Mouse (Mus musculus): ENCODE data around the gene Ltb4r1.

Gene Ltb4r1

GRCm38 (mm10) chr14:55747051-55747847 is 18.5 kb upstream of the Ltb4r1 start:
- DNase-seq = no peak

DNA sequence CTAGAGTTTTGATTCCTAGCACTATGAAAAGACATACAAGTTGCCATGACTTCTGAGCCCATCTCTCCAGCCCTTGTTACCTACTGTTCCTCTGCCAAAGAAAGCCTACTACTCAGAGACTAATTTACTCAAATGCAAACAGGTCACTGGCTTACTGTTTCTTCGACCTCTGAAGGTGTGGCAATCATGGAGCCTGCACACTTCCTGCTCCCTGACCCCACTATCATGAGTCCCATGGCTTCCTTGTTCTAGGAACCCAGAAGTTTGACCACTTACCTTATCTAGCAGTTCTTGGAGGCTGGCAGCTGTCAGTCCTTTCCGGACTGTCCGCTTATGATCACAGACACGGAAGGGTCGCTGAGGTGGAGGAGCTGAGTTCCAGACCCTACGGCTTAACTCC is 8.2 kb upstream of the Ltb4r1 start:
- no peak for DNase-seq

DNA sequence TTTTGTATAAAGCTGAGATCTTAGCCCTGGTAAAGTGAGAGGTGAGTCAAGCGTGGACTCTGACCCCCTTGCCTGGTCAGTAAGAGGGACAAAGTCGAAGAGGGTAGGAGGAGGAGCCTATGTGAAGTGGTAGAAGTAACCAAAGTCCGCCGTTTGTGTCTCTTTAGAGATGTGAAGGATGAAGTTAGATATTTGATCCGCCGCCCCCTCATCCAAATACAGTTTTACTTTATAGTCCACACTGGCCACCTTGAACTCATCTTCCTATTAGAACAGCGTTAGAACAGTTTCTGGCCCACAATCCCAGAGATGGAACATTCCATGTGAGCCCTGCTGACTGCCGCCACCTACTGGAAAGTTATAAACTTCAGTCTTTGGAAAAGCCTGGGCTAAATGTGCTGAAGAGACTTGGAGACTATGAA is 7.4 kb upstream of the Ltb4r1 start, which contains the start of gene Cideb:
Cideb (minus strand) TSS at position 96 of the 422 bp plus-strand sequence.
- DNase-seq = peak; percentile 83

- peak; percentile 84 for DNase-seq
These were observed 5.6 kb upstream of the Ltb4r1 start for GRCm38 (mm10) chr14:55760156-55760555.

DNA sequence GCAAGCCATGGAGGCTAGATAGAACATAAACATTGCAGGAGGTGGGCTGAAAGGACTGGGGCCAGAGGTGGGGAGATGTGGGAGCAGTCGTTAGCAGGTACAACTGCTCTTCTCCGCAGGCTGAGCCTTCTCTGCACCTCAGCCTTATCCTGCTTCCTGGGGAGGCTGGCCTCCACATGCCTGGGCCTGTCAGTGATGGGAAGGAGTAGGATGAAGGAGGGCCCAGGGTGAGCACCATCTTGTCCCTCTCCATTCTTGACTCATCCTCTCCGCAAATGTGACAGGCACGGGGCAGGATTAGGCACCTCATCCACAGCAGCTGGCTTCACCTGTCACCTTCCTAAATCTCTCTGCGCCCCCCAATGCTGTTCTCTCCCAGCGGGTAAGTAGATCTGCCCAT is 4.6 kb upstream of the Ltb4r1 start, which contains the start of gene Ltb4r2:
Ltb4r2 (plus strand) TSS at position 266 of the 400 bp plus-strand sequence.
- no peak for DNase-seq

DNA sequence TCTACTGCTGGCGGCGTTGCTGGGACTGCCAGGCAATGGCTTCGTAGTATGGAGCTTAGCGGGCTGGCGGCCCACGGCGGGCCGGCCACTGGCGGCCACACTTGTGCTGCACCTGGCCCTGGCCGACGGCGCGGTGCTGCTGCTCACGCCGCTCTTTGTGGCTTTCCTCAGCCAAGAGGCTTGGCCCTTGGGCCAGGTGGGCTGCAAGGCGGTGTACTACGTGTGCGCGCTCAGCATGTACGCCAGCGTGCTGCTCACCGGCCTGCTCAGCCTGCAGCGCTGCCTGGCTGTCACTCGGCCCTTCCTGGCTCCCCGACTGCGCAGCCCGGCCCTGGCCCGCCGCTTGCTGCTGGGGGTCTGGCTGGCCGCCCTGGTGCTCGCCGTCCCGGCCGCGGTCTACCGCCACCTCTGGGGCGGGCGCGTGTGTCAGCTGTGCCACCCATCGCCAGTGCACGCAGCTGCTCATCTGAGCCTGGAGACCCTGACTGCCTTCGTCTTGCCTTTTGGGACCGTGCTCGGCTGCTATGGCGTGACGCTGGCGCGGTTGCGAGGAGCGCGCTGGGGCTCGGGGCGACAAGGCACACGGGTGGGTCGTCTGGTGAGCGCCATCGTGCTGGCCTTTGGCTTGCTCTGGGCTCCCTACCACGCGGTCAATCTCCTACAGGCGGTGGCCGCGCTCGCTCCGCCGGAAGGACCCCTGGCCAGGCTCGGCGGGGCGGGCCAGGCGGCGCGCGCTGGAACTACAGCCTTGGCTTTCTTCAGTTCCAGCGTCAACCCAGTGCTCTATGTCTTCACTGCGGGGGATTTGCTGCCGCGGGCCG is 3.6 kb upstream of the Ltb4r1 start:
- peak; percentile 80 for DNase-seq

- no peak for DNase-seq
These were observed 2.6 kb upstream of the Ltb4r1 start for GRCm38 (mm10) chr14:55763166-55763565.

DNA sequence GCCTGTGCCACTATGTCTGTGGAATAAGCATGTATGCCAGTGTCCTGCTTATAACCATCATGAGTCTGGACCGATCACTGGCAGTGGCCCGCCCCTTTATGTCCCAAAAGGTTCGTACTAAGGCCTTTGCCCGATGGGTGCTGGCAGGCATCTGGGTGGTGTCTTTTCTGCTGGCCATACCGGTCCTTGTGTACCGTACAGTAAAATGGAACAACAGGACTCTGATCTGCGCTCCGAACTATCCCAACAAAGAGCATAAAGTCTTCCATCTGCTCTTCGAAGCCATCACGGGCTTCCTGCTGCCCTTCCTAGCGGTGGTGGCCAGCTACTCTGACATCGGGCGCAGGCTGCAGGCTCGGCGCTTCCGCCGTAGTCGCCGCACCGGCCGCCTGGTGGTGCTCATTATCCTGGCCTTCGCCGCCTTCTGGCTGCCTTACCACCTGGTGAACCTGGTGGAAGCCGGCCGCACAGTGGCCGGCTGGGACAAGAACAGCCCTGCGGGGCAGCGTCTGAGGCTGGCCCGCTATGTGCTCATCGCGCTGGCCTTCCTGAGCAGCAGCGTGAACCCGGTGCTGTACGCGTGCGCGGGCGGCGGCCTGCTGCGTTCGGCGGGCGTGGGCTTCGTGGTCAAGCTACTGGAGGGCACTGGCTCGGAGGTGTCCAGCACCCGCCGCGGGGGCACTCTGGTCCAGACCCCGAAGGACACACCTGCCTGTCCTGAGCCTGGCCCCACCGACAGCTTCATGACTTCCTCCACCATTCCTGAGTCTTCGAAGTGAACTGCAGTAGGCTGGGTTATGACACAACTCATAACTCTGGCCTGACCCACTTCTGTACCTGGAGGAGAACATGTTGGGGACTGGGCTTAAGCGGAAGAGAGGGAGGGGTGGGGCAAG is 2.0 kb downstream of the Ltb4r1 start:
- peak; percentile 84 for DNase-seq

DNA sequence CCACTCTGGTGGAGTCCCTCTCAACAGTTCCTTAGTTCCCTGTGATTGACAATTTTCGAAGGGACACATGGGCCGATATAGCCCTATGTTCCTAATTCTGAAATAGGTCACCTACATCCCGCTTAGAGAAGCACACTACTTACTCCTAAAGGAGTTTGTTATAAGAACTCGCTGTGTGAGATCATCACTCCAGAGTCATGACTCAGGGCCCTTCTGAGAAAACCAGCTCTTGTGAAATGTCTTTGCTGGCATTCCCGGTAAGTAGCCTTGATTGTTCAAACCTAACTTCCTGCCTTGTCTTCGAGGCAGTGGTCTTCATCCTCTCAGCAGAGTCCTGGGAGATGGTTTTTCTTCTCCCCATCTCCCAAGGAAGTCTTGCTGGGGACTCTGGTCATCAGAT is 2.8 kb downstream of the Ltb4r1 start:
- no peak for DNase-seq

GRCm38 (mm10) chr14:55769087-55769703 is 3.4 kb downstream of the Ltb4r1 start:
- DNase-seq = no peak

DNA sequence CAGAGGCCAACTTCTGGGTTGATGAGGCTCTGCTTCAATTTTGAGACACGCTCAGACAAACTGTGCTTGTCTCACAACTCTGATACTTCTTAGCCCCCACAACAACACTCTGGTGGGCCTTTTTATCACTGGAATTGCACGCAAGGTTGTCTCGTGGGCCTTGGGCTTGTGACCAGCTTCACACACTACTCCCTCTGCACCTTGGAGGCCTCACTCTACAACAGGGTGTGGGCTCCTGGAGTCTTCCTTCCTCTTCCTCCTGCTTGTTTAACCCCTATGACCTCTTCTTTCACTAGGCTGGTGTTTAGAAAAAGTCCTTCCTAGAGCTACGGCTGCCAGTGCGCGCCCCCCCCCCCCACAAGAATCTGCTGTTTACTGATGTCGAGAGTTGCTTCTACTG is 10.9 kb downstream of the Ltb4r1 start:
- no peak for DNase-seq

DNA sequence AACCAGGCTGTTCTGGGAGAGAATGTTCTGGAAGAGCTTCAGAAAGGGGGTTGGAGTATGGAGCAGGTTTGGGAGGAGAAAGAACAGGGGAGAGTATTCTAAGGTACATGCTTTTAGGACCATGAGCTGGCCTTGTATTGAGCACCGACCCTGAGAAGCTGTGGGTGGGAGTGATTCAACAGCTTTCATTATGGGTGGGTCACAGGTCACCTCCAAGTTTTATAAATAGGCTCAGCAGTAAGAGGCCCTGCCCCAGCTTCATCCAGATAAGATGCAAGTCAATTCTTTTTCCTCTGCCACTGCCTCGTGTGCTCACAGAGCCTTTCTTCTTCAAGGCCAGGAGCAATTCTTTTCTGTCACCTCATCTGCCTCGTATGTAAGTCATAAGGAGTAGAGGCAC is 11.4 kb downstream of the Ltb4r1 start:
- DNase-seq = no peak

GRCm38 (mm10) chr14:55777806-55778205 is 12.0 kb downstream of the Ltb4r1 start:
- no peak for DNase-seq

- DNase-seq = no peak
These were observed 12.9 kb downstream of the Ltb4r1 start for GRCm38 (mm10) chr14:55778686-55779085.

DNA sequence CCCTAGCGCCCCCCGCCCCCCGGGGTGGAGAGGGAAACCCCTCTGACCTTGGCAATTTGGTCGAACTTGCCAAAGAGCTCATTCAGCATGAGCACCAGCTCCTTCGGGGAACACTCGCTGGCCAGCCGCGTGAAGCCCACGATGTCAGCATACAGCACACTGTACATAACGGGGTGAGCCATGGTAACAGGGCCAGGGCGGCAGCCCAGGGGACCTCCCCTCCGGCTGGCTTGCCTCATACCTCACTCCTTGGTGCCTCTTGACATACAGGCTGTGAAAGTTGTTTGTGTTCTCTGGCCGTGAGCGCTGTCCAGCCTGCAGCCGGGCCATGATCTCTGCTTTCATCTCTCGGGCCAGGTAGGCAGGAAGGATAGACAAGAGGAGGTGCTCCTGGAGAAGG is 13.9 kb downstream of the Ltb4r1 start:
- DNase-seq = no peak

- DNase-seq = no peak
These were observed 15.0 kb downstream of the Ltb4r1 start for GRCm38 (mm10) chr14:55780736-55781135.

GRCm38 (mm10) chr14:55781310-55781709 is 15.5 kb downstream of the Ltb4r1 start:
- peak; percentile 89 for DNase-seq

GRCm38 (mm10) chr14:55782361-55782960 is 16.7 kb downstream of the Ltb4r1 start:
- no peak for DNase-seq

DNA sequence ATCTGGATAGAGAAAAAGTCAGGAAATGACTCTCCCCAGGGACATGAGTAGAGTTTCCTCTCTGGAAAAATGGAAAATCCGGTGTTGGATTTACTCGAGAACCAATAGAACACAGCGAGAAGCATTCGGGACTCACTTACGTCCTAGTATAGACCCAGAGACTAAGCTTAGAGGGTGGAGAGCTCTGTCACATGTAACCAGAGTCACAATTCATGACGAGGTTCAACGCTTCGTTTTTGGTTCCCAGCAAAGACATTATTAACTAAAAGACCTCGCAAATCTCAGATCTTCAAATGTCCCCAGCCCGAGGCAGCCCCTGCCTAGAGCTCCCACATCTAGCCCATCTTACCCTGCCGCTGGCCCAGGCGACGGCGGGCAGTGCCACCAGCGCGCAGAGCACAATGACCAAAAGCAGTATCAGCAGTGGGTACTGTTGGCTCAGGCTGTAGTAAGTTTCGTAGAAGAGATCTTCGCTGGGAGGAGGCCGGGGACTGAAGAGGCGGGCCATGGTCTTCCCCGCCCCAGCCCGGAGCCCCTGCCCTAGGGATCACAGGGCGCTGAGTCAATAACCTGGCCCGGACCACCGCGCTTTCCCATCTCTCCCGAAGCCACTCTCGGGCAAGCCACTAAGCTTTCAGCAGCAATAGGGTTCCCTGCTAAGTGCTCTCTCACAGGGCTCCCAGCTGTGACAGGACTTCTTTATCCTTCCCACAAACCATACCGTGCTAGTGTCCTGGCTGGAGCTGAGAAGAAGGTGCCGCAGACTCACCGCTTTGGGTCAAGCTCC is 17.6 kb downstream of the Ltb4r1 start:
- DNase-seq = peak; percentile 87

DNA sequence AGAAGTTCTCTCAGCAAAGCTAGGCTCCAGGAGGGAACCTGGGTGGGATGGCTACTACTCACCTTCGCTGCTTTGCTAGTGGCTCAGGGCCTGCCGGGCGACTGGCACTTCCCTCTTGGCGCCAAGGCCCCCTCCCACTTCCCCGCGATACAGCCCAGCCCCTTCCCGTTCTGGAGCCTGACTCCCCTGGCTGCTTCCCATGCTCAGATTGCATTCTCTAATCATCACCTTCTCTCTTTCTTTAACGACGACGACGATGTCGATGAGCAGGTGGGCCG is 18.1 kb downstream of the Ltb4r1 start, which contains the start of gene Adcy4:
Adcy4 (minus strand) TSS at position 138 of the 278 bp plus-strand sequence.
- DNase-seq = peak; percentile 40

GRCm38 (mm10) chr14:55785195-55785594 is 19.4 kb downstream of the Ltb4r1 start:
- DNase-seq = no peak

All from embryo, embryonic 11 days (tissue).